Mouse (Mus musculus) effector memory CD4-positive, alpha-beta T cell, adult 5 months (primary cell): Measurements from ENCODE around the gene Ankrd13b. TPM values are rescaled to one million over a fixed set of nuclear protein-coding genes. Genes with fewer than 3 reads are reported as not detected.

ENCODE experiments used
- polyA plus RNA-seq: library from polyadenylated mRNA; unstranded; fragments of 100-300 nt; shearing (Covaris generic); gene quantifications from one replicate; pipeline ENCODE4 v1.2.1, GENCODE M21; 2017

Gene Ankrd13b
- 3.9 TPM for polyA plus RNA-seq

DNA sequence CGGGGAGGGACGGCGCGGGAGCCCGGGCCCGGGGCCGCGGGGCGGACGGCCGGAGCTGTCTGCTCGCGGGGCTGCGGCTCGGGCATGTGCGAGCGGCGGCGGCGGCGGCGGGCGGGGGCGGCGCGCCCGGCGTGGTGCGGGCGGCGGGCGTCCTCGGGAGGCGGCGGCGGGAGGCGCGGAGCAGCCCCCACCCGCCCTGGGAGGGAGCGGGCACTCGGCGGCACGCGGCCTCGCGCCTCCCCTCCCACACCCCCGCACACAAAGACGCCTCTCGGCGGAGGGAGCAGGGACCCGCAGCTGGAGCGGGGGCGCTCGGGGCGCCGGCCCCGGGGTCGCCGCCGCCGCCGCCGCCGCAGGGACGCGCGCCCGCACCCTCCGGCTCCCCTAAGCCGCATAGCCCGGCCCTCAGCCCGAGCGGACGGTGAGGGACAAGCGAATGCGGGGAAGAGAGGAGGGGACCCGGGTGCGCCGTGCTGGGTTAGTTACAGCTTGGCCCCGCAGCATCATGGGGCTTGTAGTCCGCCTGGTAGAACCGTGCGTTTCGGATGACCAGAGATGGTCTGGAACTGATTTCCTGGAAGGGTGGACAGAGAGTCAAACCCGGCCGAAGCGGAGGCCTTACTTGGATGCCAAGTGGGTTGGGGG, at the start of gene Ankrd13b:
Gene Ankrd13b (minus strand): TSS at position 88 of the 645 bp plus-strand sequence.

DNA sequence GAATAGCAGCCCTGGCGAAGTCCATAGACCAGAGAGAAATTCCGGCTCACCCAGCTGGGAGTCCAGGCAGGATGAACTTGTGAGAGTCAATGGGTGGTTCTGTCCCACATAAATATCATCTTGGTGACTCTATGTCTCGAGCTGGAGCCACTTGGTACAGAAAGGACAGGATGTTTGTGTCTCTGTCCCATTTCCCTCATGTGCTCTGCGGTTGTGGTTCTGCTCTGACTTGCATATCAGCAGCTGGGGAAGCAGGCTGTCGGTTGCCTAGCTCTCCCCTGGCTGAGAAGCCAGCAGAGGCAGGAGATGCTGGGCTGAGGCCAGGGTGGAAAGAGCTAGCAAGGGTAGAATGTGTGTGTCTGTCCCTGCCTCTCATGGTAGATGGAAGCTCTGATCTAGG, 29.6 kb upstream of the Ankrd13b start, which contains the start of gene Gm10392:
Gene Gm10392 (minus strand): TSS at position 156 of the 400 bp plus-strand sequence.

DNA sequence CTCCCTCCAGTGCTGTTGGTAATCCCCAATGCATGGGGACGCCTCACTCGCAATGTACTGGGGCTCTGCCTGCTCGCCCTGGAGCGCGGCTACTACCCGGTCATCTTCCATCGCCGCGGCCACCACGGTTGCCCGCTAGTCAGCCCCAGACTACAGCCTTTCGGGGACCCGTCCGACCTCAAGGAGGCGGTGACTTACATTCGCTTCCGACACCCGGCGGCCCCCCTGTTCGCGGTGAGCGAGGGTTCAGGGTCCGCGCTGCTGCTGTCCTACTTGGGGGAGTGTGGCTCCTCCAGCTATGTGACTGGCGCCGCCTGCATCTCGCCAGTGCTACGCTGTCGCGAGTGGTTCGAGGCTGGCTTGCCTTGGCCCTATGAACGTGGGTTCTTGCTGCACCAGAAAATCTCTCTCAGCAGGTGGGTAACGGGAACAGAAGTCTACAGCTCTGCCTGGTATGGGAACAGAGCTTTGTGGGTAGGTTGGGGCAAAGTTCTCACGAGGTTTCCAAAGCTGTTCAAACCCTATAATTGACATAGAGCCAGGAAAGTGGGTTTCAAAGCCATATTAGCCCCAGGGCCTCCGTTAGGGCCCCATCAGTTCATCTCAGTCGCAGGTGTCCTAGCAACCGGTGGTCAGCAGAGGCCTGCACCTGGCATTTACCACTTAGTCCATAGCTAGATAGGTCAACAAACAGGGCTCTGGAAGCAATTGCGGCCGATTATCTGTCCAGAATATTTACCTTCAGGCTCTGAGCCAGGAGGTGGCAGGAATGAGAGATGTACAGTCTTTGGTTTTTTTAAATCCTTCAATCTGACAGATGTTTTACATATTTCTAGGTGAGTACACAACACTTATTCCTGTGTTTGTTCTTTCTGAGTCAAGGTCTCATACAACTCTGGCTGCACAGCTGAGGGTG, 26.4 kb upstream of the Ankrd13b start, which contains the start of gene Trp53i13:
Gene Trp53i13 (minus strand): TSS at position 344 of the 916 bp plus-strand sequence.

DNA sequence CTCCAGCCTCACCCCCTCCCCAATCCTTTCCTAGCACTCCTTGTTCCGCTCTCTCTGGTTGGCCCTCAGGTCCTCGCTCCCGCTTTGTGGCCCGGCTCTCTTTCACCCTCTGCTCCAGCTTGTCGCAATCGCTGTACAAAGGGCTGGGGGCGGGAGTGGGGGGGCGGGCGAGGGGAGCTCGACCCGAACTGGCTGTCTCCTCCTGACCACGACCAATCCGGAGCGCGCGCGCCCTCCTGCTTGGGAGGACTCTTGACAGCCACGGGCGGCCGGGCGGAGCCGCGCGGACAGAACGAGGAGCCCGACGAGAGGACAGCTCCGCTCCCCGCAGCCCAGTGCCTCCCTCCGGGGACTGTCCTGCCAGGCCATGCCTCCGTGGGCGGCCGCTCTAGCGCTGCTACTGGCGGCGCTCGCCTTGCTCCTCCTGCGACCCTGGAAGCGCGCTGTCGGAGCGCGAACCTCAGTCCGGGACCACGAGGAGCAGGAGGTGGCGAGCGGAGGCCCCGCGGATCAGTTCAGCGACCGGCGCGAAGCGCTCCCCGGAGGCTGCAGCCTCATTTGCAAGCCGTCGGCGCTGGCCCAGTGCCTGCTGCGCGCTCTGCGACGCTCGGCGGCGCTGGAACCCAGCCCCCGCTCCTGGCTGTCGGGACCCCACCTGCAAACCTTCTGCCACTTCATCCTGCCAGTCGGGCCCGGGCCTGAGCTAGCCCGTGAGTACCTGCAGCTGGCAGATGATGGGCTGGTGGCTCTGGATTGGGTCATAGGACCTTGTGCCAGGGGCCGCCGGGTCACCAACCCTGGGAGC, 25.6 kb upstream of the Ankrd13b start, which contains the start of gene Abhd15:
Gene Abhd15 (plus strand): TSS at position 290 of the 805 bp plus-strand sequence.

GRCm38 (mm10) chr11:77493512-77494343, 4.2 kb upstream of the Ankrd13b start, which contains the start of gene Git1:
Gene Git1, plus strand, starts transcription at chr11:77493562.

GRCm38 (mm10) chr11:77462283-77463100, 27.0 kb downstream of the Ankrd13b start, which contains the start of gene Coro6:
Gene Coro6, plus strand, starts transcription at chr11:77462411.

Other genes starting within 250 kb of the Ankrd13b start
- 0.14 TPM for gene Coro6, start 27.3 kb downstream of the Ankrd13b start, polyA plus RNA-seq
- gene Git1, start 3.9 kb upstream of the Ankrd13b start, polyA plus RNA-seq: 39.8 TPM
- gene Abhd15, start 25.4 kb upstream of the Ankrd13b start, polyA plus RNA-seq: 3.1 TPM
- 26.4 TPM for gene Trp53i13, start 26.3 kb upstream of the Ankrd13b start, polyA plus RNA-seq
- 0.24 TPM for gene Gm10392, start 29.5 kb upstream of the Ankrd13b start, polyA plus RNA-seq
- gene Taok1, start 118.1 kb upstream of the Ankrd13b start, polyA plus RNA-seq: 9.8 TPM
- 86.8 TPM for gene Nufip2, start 196.5 kb upstream of the Ankrd13b start, polyA plus RNA-seq
- gene Cryba1, start 235.6 kb upstream of the Ankrd13b start, polyA plus RNA-seq: 0.36 TPM